Mouse (Mus musculus): ENCODE measurements at regions not wholly inside any gene's neighbourhood (a gene's known extent, or its start where the extent isn't known, plus 50 kb on each side); places are given as distances from the start of the nearest gene placed in this dataset.

DNA sequence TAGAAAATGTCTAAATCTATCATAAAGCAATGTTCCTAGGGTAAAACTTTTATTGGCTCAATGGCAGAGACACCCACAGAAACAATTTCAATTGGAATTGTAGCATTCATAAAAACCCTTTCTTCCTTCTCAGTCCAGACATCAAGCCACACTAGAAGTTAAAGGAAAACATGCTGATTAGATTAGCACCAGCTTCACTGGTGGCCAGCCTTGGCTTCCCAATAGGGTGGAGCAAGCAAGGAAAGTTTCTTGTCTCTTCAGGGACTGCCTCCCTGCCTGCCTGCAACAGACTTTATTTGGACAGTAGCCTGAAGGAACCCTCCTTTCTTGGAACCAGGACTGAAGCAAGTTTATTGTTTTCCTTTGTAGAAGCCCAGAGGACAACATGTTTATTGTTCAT, 289.0 kb upstream of the Mef2c start:
- no peak for DNase-seq (ENCODE audit: low spot score)

DNA sequence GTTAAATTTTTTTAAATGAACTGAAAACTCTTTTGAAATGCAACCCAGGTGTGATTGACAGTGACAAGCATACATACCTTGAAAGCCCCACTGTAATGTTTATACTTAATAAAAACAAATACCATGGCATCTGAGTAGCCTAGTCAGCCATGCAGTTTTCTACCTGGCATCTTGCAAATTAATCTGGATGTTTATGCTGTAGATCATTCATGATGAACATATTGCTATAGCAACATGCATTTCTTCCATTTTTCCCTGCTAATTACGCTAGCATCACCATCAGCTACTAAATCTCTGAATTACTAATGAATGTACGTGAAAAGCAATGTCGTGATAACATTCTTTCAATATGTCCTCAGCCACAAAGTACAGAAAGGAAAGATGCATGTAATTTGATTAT, 287.4 kb upstream of the Mef2c start:
- DNase-seq (ENCODE audit: low spot score) = no peak

DNA sequence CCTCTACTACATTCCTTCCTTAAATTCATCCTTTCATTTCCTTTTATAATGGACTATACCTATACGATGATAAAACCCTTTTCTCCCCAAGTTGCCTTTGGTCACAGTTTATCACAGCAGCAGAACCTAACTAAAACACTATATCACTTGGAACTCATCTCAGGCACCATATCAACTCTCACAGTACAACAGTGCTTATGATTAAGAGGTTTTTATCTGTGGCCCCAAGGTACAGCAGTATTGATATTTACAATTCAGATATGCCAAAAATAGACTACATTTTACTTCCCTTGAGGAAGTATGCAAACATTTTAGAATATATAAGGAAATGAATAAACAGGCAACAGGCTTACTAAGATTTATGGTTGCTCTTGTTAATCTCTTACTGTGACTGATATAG, 251.4 kb upstream of the Mef2c start:
- no peak for DNase-seq (ENCODE audit: low spot score)

DNA sequence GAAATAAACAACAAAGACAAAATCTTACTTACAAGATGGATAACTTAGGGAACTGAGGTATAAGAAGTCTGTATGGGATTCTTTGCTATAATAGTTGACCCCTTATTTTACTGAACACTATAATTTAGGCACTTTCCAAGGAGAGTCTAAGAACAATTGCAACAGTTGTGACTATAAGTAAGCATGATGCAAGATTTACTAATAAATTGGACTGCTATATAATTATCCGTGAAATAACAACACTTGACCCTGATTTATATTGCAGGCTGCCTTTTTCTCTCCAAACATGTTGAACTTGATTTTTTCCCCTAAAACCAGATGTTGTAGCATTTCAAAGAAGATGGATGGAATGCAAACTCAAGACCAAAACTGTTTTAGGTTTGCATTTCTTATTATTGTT, 237.2 kb upstream of the Mef2c start:
- DNase-seq (ENCODE audit: low spot score) = no peak

DNA sequence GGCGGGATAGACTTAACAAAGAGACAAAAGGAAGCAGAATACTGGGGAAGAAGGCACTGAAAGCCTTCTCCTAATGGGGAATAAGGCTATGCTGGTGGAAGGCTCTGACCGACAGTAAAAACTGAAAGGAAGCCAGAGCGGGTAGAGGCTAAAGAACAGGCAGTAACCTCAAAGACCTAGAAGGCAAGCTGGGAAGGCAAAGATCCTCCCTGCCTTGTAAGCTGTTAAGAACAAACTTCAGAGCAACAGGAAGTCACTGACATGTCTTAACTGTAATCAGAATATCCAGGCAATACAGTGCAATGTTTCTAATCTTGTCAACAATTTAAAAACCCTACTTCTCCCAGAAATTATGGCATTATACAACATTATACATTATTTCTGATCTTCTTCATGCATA, 235.2 kb upstream of the Mef2c start:
- no peak for DNase-seq (ENCODE audit: low spot score)

DNA sequence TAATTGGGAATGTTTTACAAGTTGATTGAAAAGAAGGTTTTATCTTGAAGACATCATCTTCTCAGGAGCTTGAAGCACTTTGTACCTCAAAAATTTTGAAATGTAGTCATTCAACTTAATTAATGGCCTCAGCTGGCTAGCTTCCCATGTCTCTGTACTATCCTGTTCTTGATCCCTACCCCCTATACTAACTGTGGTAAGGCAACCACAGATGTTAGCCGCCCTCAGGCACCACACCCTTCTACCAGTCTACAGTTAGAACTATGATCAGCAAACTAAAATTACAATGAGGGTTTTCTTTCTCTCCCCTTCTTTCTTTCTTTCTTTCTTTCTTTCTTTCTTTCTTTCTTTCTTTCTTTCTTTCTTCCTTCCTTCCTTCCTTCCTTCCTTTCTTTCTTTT, 225.1 kb upstream of the Mef2c start:
- no peak for DNase-seq (ENCODE audit: low spot score)

DNA sequence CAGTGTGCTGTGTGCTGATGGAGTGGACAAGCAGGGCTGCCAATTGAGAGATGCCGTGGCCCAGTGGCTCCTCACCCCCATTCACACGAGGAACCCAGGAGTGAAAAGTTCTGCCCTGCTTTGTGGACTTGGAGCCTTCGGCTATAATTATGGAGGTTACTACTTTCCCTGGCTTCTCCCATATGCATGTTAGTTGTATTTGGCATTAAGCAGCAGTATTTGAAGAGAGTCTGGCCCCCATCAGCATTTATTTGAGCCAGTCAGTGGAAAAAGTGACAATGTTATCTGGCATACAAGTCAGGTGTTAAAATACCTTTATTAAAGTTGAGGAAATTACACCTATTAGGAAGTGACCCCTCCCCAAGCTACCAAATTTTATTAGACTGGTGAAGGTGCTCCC, 196.1 kb upstream of the Mef2c start:
- no peak for DNase-seq (ENCODE audit: low spot score)

DNA sequence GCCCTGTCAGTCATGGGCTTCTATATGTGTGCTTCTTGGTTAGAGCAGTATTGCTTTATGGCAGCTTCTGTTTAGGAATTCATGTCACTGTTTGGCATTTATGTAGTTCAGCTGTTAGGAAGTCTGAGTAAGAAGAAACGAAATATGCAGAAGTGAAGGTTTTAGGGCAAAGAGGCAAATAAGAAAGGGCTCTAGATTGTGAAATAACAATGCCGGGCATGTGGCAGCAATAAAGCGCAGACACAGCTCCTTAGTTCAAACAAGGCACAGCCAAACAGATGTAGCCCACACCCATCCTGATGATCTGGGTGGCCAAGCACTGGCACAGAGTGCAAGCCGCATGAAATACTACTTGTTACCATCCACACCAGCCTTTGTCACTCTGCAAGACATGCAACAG, 175.3 kb upstream of the Mef2c start:
- DNase-seq (ENCODE audit: low spot score) = no peak

DNA sequence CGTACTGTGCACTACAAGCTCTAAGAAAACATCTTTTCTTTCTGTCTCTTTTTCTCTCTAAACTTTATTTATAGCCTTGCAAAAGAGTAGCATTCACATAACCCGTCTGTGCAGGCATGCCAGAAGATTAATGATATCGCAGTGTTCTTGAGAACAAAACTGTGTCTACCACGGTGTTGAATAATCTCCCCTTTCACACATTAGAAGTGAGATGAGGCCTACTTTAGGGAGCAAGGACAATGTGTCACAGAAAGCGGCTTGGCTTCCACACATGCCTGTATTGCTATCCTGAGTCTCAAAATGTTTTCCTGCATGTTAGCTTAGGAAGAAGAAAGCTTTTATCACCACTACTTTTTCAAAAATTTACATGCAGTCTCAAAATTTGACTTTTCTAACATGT, 170.1 kb upstream of the Mef2c start:
- no peak for DNase-seq (ENCODE audit: low spot score)

DNA sequence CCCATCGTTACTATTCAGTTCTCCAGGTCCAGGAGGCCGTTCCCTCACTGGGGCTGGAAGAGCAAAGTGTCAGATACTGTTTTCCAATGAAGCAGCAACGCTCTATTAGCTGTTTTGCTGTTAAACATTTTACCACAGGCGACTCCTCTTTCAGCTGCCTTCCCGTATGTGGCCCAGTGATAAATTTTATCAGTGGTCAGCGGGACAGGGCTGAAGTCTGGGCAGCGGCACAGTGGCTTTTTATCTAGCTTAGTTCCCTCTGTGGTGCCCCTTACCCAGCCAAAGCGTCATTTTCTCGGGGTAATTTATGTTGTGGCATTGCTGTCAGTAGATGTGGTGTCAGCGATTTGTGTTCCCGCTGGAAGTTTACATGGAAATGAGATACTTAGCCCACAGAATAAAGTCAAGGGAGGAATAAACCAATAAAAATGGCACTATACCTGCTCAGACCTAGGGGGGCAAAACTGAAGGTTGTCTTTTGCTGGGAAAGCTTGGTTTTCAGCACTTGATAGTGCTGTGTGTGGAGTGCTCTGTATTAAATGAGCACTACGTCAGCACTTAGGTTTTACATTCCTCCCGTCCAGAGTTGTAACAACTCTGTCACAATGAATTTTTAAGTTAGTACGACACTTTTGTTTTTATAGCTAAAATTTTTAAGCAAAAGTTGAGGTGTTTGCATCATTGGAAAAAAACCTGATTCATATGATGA, 159.1 kb upstream of the Mef2c start:
- no peak for DNase-seq (ENCODE audit: low spot score)

DNA sequence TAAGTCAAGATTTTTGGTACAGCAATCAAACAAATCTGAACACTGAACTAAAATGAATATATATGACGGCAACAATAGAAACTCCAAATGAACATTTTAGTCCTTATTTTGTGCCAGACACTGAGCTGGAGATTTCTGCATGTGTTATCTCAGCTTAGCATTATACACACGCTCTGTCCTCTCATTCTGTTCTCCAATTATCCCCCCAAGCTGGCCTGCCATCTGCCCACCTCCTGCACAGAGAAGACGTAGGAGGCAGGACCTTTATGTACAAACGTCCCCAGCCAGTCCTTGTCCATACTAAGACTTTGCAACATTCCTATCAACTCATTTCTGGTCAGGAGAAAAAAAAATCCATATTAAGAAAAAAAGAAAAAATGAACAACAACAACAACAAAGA, 148.5 kb upstream of the Mef2c start:
- no peak for DNase-seq (ENCODE audit: low spot score)

DNA sequence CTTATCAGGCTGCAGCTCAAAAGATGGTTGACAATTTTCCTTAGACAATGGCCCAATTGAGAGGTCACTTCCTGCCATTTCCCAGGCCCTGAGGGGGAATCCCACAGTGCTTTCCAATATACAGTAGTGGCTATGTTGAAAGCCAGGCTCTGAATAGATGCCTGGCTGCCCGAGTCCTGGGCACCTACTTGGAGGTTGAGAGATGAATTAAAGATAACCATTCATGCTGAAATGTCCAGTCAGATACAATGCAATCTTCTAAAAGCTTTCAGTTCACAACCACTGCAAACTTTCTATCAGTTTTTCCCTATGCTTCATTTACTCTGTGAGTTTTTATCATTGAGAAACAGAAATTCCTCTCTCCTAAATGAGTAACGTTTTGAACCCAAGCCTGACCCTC, 143.3 kb upstream of the Mef2c start:
- DNase-seq (ENCODE audit: low spot score) = no peak

DNA sequence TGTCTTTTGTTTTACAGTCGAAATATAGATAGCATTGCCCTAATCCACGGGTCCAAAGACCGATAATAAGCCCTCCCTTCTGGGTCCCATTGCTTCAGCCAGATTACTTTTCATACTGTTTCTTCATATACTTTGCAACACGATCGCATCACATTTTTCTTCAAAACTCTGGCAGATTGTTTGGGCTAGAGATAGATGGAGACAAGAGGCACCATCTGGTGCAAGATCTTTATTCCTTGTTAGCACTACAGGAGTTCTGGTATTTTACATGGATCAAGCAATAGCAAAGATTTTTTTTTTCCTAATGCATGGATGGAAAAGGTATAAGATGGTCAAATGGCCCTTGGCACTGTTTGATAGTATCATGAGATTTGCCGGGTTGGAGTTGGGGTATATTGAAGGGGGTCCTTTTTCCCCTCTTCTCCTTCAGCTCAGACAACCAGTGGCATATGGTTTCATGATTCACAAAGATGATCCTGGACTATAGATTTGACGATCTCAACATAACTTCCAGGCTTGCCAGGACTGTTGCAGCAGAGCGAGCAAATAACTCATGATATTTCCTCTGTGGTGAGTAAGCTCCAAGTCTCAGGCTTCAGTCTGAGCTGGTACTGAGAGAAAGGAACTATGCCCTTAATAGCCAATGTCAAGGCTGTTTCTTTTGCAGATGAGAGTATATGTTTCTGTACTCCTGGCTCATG, 127.6 kb upstream of the Mef2c start:
- DNase-seq (ENCODE audit: low spot score) = peak; percentile 14

DNA sequence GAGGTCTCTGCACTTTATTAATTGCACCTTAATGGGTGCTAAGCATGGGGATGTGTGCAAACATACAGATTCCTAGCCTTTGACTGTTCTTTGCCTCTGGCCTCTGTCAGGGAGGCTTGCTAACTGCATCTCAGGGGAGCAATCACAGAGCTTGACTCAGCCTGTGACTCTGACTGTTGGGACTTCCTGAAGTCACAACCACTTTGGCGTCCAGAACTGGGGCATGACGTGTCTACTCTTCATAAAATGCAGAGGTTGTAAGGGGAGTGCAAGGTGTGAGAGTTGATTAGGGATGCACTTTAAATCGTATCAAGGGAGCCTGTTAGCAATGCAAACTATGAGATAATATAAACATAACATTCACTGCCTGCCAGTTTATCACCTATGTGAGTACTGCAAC, 125.2 kb upstream of the Mef2c start:
- DNase-seq (ENCODE audit: low spot score) = no peak

DNA sequence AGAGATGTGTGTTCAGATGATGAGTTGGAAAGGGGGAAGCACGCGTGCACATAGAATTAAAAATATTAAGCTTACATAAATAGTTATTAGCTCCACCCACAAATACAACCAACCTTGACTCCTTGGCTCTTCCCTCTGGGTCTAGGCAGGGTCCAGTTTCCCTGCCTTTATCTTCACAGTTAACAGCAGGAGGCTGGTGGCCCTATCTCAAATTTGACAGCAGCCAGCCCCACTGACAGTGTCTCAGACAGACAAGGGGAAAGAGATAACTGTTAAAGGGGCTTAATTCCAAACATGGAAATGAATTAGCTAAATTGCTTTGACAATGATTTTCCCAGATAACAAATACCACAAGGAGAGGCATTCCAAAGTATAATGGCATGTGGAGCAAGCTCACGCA, 121.2 kb upstream of the Mef2c start:
- DNase-seq (ENCODE audit: low spot score) = no peak

DNA sequence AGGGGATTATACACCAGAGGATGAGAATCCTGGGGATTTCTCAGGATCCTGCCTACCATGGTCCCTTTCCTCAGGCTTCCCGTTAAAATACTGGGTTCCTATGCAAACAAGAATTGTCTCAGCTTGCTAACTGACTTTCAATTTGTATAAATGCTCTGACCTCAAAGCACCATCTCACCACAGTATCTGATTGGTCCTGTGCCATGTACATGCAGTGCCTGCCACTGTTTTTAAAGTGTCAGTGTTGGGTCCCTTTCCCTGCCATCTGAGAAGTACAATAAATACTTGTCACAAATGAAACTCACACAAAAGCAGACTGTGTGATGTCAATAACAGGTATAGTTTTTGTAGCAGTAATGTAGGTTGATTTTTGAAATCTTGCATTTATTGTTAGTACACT, 109.1 kb upstream of the Mef2c start:
- no peak for DNase-seq (ENCODE audit: low spot score)

DNA sequence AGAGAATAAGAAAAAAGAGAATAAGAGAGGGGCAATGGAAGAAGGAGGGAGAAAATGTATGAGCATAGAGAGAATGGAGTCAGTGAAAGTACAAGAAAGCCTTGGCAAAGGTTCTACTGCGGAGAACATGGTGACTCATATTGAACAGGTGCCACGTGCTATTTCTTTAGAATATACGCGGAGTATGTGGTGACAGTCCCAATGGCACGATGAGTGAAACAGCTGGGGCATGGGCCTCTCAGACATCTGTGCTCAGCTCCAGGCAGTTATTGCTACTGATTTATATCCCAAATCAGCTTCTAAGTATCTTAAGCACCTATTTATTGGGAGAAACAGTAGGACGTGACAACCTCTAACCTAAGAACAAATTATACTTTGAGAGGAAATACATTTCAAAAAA, 104.5 kb upstream of the Mef2c start:
- DNase-seq (ENCODE audit: low spot score) = no peak

DNA sequence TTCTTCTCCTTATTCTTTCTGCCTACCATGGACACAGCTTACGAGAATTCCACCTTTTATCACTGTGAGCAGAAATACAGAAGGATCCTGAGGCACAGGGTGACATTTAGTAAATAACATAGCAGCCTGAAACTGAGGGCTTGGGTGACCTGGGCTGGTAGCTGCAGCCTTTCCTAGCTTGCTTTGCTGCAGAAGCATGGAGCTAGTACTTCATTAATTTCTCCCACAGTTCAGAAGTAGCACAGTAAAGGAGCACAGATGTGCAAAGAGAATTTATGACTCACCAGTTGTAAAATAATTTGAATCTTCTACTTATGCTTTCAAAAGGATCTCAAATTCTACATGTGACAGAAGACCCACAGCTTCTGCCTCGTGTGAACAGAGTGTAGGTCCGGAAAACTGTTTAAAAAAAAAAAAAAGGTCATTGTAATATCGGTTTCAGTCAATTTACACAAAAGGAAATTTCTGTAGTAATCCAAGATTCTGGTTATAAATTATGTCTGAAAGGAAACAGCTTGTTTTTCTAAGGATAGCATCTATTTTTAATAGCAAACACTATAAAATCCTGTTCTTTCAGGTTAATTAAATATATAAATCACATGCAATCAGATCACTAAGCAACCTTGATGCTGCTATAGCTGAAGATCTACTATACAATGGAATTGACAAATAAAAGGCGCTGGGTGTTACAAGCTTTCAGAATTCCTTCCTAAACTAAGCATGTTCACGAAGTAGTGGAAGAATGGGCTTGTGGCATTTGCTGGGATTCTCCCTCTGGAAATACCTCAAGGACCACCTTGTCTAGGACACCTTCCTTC, 64.0 kb upstream of the Mef2c start:
- no peak for DNase-seq (ENCODE audit: low spot score)

DNA sequence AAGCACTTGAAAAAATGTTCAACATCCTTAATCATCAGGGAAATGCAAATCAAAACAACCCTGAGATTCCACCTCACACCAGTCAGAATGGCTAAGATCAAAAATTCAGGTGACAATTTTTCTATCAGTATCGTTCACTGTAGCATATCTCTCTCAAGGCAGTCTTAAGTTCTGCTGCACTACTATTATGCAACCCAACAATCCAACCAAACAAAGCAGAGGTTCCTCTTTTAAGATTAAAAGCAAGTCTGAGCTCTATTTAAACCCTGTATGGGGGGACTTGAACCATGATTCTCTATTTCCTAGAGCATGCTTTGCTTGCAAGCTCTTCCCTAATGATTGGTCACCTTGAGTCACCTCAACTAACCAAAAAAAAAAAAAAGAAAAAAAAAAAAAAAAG, 59.6 kb upstream of the Mef2c start:
- no peak for DNase-seq (ENCODE audit: low spot score)

DNA sequence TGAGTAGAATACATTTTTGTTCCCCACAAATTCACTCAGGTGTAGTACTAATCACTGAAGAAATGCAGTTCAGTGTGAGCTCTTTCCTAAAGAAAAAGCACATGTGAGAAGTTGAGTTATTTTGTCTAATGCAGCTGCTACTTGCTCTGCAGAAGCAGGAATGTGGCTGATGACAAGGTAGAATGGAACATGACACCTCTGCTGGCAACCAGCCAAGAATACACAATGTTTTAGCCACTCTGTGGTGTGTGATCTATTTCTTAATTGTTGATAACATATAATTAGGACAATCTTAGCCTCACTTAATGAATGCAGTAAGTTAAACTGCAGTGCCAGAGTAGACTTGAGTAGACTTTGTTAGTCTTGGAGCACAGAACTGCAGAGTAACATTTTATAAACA, 53.0 kb upstream of the Mef2c start:
- no peak for DNase-seq (ENCODE audit: low spot score)

DNA sequence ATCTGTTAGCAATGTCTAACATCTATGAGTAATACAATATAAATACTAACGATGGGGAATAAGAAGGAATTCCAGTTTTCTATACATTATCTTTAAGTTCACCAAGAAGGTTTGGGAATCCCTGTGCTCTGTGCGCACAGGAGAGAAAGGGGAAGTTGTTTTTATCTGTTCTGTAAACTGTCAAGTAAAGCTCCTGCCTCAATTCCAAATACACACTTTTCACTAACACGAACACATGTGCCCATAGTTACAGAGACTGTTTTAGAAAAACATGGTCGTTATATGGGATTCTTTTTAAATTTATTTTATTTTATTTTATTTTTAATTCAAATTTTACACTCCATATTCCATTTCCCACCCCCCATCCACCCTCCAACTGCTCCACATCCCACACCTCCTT, 50.8 kb upstream of the Mef2c start:
- no peak for DNase-seq (ENCODE audit: low spot score)
